Mouse (Mus musculus) hindbrain, embryonic 15.5 days (tissue): Measurements from ENCODE around the gene Lrig2. TPM values are rescaled to one million over a fixed set of nuclear protein-coding genes. Genes with fewer than 3 reads are reported as not detected.

ENCODE experiments used
- ATAC-seq: fragments of 200-750 bp; cut with Nextera tagmentation; 2 replicates; pipeline ENCODE4 v1.8.0; 2017; ENCODE audit warnings: low read depth, moderate number of reproducible peaks, moderate TSS enrichment; ENCODE audit not compliant: low FRiP score
- H3K27ac ChIP-seq: fragments of 300-500 bp; sonication (generic); replicated peaks from 2 replicates; pipeline ENCODE4 v1.5.1; 2015; ENCODE audit warnings: mild to moderate bottlenecking, inconsistent platforms
- H3K27me3 ChIP-seq: fragments of 300-500 bp; sonication (generic); 2 replicates; pipeline ENCODE4 v1.6.1; 2015; ENCODE audit warnings: control low read depth, inconsistent platforms
- H3K36me3 ChIP-seq: fragments of 300-500 bp; sonication (generic); 2 replicates; pipeline ENCODE4 v1.6.1; 2015; ENCODE audit warnings: control low read depth, inconsistent platforms
- H3K4me1 ChIP-seq: fragments of 300-500 bp; sonication (generic); replicated peaks from 2 replicates; pipeline ENCODE4 v1.6.1; 2015; ENCODE audit warnings: control low read depth, inconsistent platforms
- H3K4me2 ChIP-seq: fragments of 300-500 bp; sonication (generic); 2 replicates; pipeline ENCODE4 v1.6.1; 2015; ENCODE audit warnings: moderate library complexity, mild to moderate bottlenecking, inconsistent platforms
- H3K4me3 ChIP-seq: fragments of 300-500 bp; sonication (generic); 2 replicates; pipeline ENCODE4 v1.5.1; 2015; ENCODE audit warnings: mild to moderate bottlenecking, inconsistent platforms
- H3K9ac ChIP-seq: fragments of 300-500 bp; sonication (generic); 2 replicates; pipeline ENCODE4 v1.6.1; 2015; ENCODE audit warnings: inconsistent platforms
- H3K9me3 ChIP-seq: fragments of 300-500 bp; sonication (generic); 2 replicates; pipeline ENCODE4 v1.6.1; 2016; ENCODE audit warnings: control low read depth, inconsistent platforms
- WGBS: fragments of 180-500 bp; shearing (Covaris S2); methylation state at CpG from one replicate; pipeline ENCODE4 v1.1.7; 2015; 5-methylcytosine and 5-hydroxymethylcytosine counted together
- polyA plus RNA-seq: library from polyadenylated mRNA; unstranded; fragments of >200 nt; fragmentation: Nextera tagmentation; extraction: Ambion mirVana; gene quantifications from 2 replicates; pipeline ENCODE4 v1.2.1, GENCODE M21; 2015

Lrig2 gene
- polyA plus RNA-seq, 1 experiment from 2014 or later = 25.5 TPM

DNA sequence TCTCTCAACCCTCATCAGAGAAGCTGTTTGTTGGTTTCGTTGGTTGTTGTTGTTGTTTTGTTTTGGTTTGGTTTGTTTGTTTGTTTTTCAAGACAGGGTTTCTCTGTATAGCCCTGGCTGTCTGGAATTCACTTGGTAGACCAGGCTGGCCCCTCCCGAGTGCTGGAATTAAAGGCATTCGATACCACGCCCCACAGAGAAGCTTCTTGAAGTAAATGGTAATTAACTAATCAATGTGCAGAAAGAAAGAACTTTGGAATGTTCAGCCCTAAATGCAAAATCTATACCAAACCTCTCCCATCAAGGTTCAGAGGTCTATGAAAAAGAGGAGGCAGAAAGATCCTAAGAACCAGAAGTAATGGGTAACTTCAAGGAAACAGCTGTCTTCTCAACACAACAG lies 15.5 kb downstream of the Lrig2 start:
- Histone ChIP-seq H3K27ac (no peak overlapping the region), H3K4me3 (no peak overlapping the region), H3K9me3 (no peaks in the 10 kb centered on the region), H3K4me2 (no peak overlapping the region), H3K9ac (no peak overlapping the region), H3K36me3 (peaks cover 45% of the 10 kb centered on the region), H3K27me3 (no peaks in the 10 kb centered on the region), H3K4me1 (peaks cover 8% of the 10 kb centered on the region)
- no peak for ATAC-seq
- WGBS = 93% methylated on average over 4 of the region's 4 CpGs

DNA sequence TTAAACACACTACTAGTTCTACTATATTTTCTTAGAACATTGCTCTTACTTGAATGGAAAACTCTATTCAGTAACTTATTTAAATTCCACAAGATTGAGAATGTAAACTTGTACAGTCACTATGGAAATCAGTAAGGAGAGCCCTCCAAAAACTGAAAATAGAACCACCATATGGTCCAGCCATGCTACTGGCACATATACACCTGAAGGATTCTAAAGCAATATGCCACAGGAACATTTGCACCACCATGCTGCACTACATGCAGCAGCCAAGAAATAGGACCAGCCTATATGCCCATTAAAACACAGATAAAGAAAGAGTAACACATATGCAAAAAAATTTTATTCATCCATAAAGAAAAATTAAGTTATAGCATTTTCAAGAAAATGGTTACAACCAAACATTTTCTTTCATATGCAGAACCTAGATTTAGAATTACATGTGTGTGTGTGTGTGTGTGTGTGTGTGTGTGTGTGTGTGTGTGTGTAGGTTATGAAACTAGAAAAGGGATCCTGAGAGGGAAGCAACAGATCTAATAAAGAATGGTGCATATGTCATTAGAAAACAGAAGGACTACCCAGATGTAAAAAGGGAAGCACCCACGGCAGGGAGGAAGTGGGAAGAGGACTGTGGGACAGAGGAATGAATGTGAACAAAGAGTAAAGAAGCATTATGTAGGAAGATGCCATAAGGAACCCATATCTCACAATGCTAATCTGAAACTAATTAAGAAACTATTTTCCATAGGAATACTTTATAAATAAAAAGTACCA lies 30.6 kb downstream of the Lrig2 start:
- Histone ChIP-seq H3K36me3 (peaks cover 31% of the 10 kb centered on the region), H3K9me3 (no peaks in the 10 kb centered on the region), H3K27ac (no peak overlapping the region), H3K9ac (no peak overlapping the region), H3K4me2 (no peak overlapping the region), H3K4me3 (no peak overlapping the region), H3K4me1 (no peaks in the 10 kb centered on the region), H3K27me3 (no peaks in the 10 kb centered on the region)
- ATAC-seq = no peak
- WGBS = 74% methylated on average over 1 of the region's 1 CpGs

DNA sequence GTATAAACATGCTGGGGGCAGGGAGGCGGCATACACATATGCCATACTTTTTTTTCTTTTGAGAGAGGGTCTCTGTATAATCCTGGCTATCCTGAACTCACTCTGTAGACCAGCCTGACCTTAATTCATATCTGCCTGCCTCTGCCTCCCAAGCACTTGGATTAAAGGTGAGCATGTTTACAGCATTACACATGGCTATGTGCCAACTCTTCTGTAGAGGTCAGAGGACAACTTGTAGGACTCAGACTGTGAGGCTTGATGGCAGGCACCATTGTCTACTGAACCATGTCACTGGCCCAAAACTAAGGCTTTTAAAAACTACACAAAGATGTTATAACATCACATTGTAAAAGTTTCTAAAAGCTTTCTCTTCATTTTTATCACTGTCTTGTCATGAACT lies 33.7 kb downstream of the Lrig2 start:
- Histone ChIP-seq H3K4me3 (no peak overlapping the region), H3K4me2 (no peak overlapping the region), H3K4me1 (no peaks in the 10 kb centered on the region), H3K9ac (no peak overlapping the region), H3K9me3 (no peaks in the 10 kb centered on the region), H3K27me3 (no peaks in the 10 kb centered on the region), H3K36me3 (peaks cover 23% of the 10 kb centered on the region), H3K27ac (no peak overlapping the region)
- WGBS = 96% methylated on average over 1 of the region's 1 CpGs
- no peak for ATAC-seq

DNA sequence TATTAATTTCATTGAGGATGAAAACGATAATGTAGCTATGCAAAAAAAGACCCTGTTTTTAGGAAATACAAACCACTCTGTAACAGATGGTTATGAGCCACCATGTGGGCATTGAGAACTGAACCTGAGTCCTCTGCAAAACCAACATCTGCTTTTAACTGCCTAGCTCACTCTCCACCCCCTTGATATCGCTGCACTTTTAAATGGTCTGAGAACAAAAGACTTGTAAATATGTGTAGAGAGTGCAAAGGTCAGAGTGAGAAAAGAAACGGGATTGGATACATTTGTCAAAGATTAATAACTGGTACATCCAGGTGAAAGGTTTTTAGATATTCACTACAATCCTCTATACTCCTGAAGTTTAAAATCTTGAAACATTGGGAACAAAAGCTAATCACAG lies 42.3 kb downstream of the Lrig2 start:
- Histone ChIP-seq H3K9ac (no peak overlapping the region), H3K27ac (no peak overlapping the region), H3K4me3 (no peak overlapping the region), H3K4me2 (no peak overlapping the region), H3K36me3 (peaks cover 35% of the 10 kb centered on the region), H3K9me3 (no peaks in the 10 kb centered on the region), H3K27me3 (no peaks in the 10 kb centered on the region), H3K4me1 (no peaks in the 10 kb centered on the region)
- no peak for ATAC-seq
- WGBS = 56% methylated on average over 3 of the region's 3 CpGs

DNA sequence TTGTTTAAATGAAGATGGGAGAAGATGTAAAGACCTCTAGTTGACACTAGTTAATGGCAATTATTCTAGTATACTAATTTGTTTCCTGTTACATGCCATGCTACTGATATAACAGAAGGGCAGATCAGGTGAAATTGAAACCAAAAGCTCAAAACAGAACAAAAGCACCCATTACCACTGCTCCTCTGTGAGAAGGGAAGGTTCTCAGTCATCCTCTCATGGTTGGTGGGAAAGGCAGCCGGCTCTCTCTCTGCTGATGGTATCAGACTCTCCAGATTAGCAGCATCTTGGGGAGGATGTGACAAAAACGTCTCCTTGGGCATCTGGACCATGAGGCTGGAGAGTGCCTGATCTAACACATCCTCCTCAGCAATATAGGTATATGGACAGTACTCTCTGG lies 50.5 kb downstream of the Lrig2 start:
- Histone ChIP-seq H3K9me3 (no peaks in the 10 kb centered on the region), H3K4me3 (no peak overlapping the region), H3K27me3 (no peaks in the 10 kb centered on the region), H3K4me2 (no peak overlapping the region), H3K4me1 (no peaks in the 10 kb centered on the region), H3K27ac (no peak overlapping the region), H3K36me3 (peaks cover 72% of the 10 kb centered on the region), H3K9ac (no peak overlapping the region)
- no peak for ATAC-seq
- 84% methylated on average over 2 of the region's 2 CpGs for WGBS

DNA sequence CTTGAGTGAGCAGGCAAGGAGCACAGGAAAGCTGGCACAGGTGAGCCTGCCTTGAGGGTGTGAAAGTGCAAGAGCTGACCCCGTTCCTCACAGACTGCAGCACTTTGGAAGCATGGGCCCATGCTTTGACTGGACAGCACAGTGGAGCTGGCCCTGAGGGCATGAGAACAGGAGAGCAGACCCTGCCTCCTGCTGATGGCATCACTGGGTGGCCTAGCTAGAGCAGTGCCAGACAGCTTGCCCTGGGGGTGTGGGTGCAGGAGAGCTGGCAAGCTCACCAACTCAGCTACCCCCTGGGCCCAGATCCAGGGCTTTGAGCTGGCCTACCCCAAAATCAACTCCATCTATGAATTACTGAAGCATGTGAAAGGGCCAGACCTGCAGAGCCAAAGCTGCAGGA lies 53.1 kb downstream of the Lrig2 start:
- no peaks in the 10 kb centered on the region for H3K27me3 ChIP-seq
- no peak overlapping the region for H3K9ac ChIP-seq
- H3K4me1 ChIP-seq = no peaks in the 10 kb centered on the region
- H3K4me2 ChIP-seq = no peak overlapping the region
- 90% methylated on average over 1 of the region's 1 CpGs for WGBS
- H3K36me3 ChIP-seq = peaks cover 57% of the 10 kb centered on the region
- ATAC-seq = no peak
- no peak overlapping the region for H3K4me3 ChIP-seq
- no peaks in the 10 kb centered on the region for H3K9me3 ChIP-seq
- no peak overlapping the region for H3K27ac ChIP-seq

DNA sequence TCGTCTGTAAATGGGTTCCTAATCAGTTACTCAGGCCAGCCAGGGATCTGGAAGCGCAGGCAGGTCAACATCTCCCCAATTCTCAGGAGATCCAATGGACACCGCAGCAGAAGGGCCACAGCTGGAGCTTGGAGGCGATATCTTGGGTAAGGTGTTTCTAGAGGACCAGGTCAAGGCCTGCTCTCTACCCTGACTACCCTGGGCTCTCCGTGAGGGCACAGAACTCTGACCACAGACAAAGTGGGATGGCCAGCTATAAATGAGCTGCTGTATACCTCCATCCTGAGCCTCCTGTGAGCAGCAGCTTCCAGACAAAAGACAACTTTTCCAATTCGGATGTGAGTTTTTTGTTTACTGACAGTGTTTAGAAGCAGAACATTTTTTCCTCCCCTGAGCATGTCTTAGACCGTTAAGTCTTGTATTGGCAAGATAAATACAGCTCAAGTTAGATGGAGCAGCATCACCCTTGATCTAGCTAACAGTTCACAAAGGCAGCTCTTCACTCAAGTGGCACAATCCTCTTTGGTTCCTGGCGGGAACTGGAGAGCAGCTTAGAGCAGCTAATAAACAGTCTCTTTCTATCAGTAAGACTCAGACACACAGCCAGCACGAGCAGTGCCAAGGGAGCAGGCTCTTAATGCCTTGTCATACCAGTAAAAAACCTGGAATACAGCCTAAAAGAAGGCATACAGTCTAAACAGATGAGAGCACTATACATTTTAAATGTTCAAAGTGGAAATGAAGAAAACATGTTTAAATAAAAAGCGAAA lies 56.0 kb downstream of the Lrig2 start:
- no peak overlapping the region for H3K4me3 ChIP-seq
- H3K9me3 ChIP-seq = no peaks in the 10 kb centered on the region
- WGBS = 89% methylated on average over 10 of the region's 10 CpGs
- no peak overlapping the region for H3K4me2 ChIP-seq
- no peaks in the 10 kb centered on the region for H3K27me3 ChIP-seq
- no peak overlapping the region for H3K9ac ChIP-seq
- ATAC-seq = no peak
- H3K27ac ChIP-seq = no peak overlapping the region
- no peaks in the 10 kb centered on the region for H3K4me1 ChIP-seq
- peaks cover 35% of the 10 kb centered on the region for H3K36me3 ChIP-seq

DNA sequence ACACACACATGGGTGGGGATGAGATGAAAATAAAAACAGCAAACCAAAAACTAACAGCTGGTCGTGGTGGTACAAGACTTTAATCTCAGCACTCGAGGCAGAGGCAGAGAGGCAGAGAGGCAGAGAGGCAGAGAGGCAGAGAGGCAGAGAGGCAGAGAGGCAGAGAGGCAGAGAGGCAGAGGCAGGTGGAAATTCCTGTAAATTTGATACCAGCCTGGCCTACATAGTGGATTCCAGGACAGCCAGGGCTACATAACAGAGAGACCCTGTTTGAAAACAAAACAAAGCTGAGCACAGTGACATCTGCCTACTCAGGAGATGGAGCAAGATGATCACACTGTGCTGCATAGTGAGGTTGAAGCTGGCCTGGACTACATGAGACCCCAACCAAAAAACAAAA lies 64.5 kb downstream of the Lrig2 start:
- Histone ChIP-seq H3K9ac (no peak overlapping the region), H3K4me3 (no peak overlapping the region), H3K9me3 (no peaks in the 10 kb centered on the region), H3K4me1 (peaks cover 2% of the 10 kb centered on the region), H3K27ac (no peak overlapping the region), H3K4me2 (no peak overlapping the region), H3K36me3 (no peaks in the 10 kb centered on the region), H3K27me3 (no peaks in the 10 kb centered on the region)
- no peak for ATAC-seq
- WGBS = 60% methylated on average over 2 of the region's 2 CpGs

DNA sequence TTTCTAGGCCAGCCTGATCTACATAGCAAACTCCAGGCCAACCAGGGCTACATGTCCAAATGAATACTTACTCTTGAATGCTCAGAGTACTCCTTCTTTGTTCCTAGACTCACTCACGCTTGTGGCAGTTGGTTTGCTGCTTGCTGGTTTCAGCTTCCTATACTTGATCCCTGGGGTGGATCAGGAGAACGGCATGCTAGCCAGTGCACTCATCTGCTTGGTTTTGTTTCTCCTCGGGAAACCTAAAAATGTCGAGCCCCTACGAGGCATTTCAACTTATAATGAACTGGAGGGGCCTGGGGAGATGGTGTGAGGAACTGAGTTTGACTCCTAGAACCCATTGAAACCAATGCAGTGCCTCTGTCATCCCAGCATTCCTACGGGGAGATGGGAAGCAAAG lies 65.0 kb downstream of the Lrig2 start:
- H3K9ac ChIP-seq = no peak overlapping the region
- no peaks in the 10 kb centered on the region for H3K36me3 ChIP-seq
- H3K4me3 ChIP-seq = no peak overlapping the region
- no peak overlapping the region for H3K4me2 ChIP-seq
- WGBS = 82% methylated on average over 6 of the region's 6 CpGs
- H3K4me1 ChIP-seq = peaks cover 4% of the 10 kb centered on the region
- no peaks in the 10 kb centered on the region for H3K9me3 ChIP-seq
- ATAC-seq = no peak
- no peak overlapping the region for H3K27ac ChIP-seq
- no peaks in the 10 kb centered on the region for H3K27me3 ChIP-seq

DNA sequence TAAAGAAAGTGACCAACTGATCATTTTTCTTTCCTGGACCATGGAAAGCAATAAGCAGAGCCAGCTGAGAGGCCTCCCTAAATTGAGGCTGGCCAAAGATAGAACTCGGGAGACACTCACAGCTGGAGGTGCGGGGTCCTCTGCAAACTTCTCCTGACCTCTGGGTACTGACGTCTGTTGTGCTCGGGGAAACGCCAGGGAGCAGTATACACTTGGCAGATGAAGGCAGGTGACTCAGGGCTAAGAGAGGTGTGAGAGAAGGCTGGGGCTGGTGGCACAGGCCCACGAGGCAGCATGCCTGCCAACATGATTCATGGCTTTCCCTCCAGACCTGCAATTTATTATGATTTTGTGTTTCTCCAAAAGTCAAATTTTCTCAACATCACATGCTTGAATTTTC lies 66.1 kb downstream of the Lrig2 start:
- no peaks in the 10 kb centered on the region for H3K27me3 ChIP-seq
- H3K27ac ChIP-seq = no peak overlapping the region
- H3K36me3 ChIP-seq = no peaks in the 10 kb centered on the region
- no peak overlapping the region for H3K4me3 ChIP-seq
- peaks cover 4% of the 10 kb centered on the region for H3K4me1 ChIP-seq
- H3K4me2 ChIP-seq = no peak overlapping the region
- ATAC-seq = no peak
- H3K9me3 ChIP-seq = no peaks in the 10 kb centered on the region
- no peak overlapping the region for H3K9ac ChIP-seq
- 63% methylated on average over 6 of the region's 6 CpGs for WGBS

DNA sequence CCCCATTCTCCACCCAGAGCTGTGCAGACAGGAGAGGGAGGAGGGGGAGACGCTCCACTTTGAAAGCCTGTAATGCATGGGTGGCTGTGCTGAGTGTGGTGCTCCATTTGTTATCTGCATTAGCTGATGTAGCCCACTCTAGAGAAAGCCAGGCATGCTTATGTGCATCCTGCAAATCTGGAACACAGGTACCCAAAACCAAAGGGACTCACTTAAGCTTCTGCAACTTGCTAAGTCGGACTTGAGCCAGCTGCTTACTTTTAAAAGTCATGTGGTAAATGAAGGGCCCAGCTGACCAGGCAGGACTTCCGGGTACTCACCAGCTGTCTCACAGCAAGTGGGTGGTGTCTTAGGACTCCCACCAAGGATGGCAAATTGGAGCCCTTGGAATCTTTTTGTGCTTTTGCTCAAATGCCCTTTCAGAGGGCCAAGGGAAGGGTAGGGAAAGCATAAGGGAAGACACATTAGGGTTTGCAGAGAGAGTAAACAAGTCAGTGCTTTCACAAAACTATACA lies 66.7 kb downstream of the Lrig2 start:
- H3K27me3 ChIP-seq = no peaks in the 10 kb centered on the region
- no peaks in the 10 kb centered on the region for H3K36me3 ChIP-seq
- no peak overlapping the region for H3K4me3 ChIP-seq
- no peak overlapping the region for H3K9ac ChIP-seq
- no peaks in the 10 kb centered on the region for H3K9me3 ChIP-seq
- WGBS = 73% methylated on average over 3 of the region's 3 CpGs
- ATAC-seq = no peak
- H3K4me2 ChIP-seq = no peak overlapping the region
- H3K4me1 ChIP-seq = peaks cover 4% of the 10 kb centered on the region
- no peak overlapping the region for H3K27ac ChIP-seq

DNA sequence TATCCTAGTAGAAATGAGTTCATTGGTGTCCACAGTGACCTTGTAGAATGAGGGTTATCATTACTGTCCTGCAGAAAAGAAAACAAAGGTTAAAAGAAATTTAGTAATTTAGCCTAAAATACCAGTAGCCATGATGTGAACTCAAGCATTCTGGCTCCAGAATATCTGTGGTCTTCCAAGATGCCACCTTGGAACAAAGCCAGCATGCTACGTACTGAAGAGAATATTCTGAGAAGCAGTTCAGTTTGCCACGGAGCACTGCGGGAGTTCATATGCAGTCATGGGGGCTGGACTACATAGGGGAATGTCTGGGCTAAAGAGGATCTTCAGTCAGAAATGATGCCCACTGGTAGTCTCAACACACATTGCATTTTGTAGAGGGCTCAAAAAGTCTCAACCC lies 67.6 kb downstream of the Lrig2 start:
- 68% methylated on average over 3 of the region's 3 CpGs for WGBS
- no peak overlapping the region for H3K4me2 ChIP-seq
- no peaks in the 10 kb centered on the region for H3K27me3 ChIP-seq
- H3K4me1 ChIP-seq = peaks cover 4% of the 10 kb centered on the region
- no peaks in the 10 kb centered on the region for H3K9me3 ChIP-seq
- H3K36me3 ChIP-seq = no peaks in the 10 kb centered on the region
- ATAC-seq = no peak
- no peak overlapping the region for H3K27ac ChIP-seq
- H3K4me3 ChIP-seq = no peak overlapping the region
- H3K9ac ChIP-seq = no peak overlapping the region
